ENCODE assay signal across 20 mouse cellular contexts in genomic region chr6:116986266-116987000, GRCm38 (mm10).
A peak's percentile ranks its signal among the peaks of the same experiment; 100 is the strongest.
DNase-seq lines count a peak whose midpoint lies in the region.
"Had no signal": no experiment of that assay in that cellular context is flagged by ENCODE, and none has a peak within 500 bp of the region (broad histone marks: within the 10 kb centered on the region; RNA-seq: fewer than 3 reads in every experiment).

No protein-coding gene starts in this region.

- DNase-seq in embryo, embryonic 10 days (ENCODE audit: low spot score) = peak; percentile 63
- no peak for DNase-seq in embryo, embryonic 11 days
- peak; percentile 11 to 18 for DNase-seq in layer of hippocampus, adult 8-10 months (ENCODE audit: low spot score in 2 of 2)
- DNase-seq in layer of hippocampus, postnatal 25 days (ENCODE audit: extremely low spot score in 1 of 2, low spot score in 1 of 2) = no peak
- peak; percentile 24 for DNase-seq in right cerebral cortex, adult 18-20 months
- DNase-seq in right cerebral cortex, adult 2 months (ENCODE audit: low spot score in 2 of 2) = no peak
- peak; percentile 42 for DNase-seq in mesoderm, embryonic 11.5 days (ENCODE audit: low read depth, low spot score)
- no peak for DNase-seq in adrenal gland, postnatal 25 days
- DNase-seq: adrenal gland, postnatal 10 days; cerebellum, adult 18-20 months; gastrocnemius, adult 2 months; gastrocnemius, postnatal 36 days; heart, postnatal 14 days; kidney, adult 8-10 months; kidney, postnatal 4 days; layer of hippocampus, postnatal 36 days; left cerebral cortex, postnatal 4 days; liver; spleen, adult 18-20 months; thymus, postnatal 25 days had no signal

Comparison
In these comparisons a context has a peak if more than half of its experiments do, and no peak if none do; other contexts are left out.
1. DNase-seq: peak in embryo, embryonic 10 days (single experiment), layer of hippocampus, adult 8-10 months (2 of 2), right cerebral cortex, adult 18-20 months (single experiment) and mesoderm, embryonic 11.5 days (single experiment); none in embryo, embryonic 11 days (single experiment), layer of hippocampus, postnatal 25 days (0 of 2), right cerebral cortex, adult 2 months (0 of 2) and adrenal gland, postnatal 25 days (single experiment).